Mouse (Mus musculus) A20 (cell line): ENCODE data around the gene Crhr2.
A peak's percentile ranks its signal among the peaks of the same experiment; 100 is the strongest.

ENCODE experiments used
- DNase-seq: peaks from one replicate; pipeline ENCODE4 v3.0.0-alpha.2; 2011; ENCODE audit warnings: low read depth, low spot score

Crhr2 gene

GRCm38 (mm10) chr6:55132794-55133193 lies at the start of gene Crhr2:
TSS of gene Crhr2 (minus strand) at chr6:55133016.
- no peak for DNase-seq

- no peak for DNase-seq
Observed at GRCm38 (mm10) chr6:55179560-55179959, 46.7 kb upstream of the Crhr2 start.

GRCm38 (mm10) chr6:55177060-55177732 lies 44.4 kb upstream of the Crhr2 start:
- peak; percentile 41 for DNase-seq

DNA sequence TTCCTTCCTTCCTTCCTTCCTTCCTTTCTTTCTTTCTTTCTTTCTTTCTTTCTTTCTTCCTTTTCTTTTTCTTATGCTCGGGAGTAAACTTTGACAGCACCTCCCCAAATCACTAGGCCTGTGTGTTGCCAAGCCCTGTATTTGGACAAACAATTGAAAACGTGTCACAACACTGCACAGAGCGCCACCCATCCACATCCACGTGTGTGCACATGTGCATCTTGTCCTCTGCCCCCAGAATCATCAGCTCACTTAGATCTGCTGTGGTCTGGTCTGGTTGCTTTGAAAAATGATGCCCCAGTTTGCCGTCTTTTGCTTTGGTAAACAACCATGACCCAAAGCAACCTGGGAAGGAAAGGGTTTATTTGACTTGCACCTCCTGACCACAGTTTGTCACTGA lies 43.1 kb upstream of the Crhr2 start:
- no peak for DNase-seq

GRCm38 (mm10) chr6:55175456-55175855 lies 42.6 kb upstream of the Crhr2 start:
- DNase-seq, result no peak

- DNase-seq, result no peak
Observed at GRCm38 (mm10) chr6:55174741-55175181, 41.9 kb upstream of the Crhr2 start, which contains the start of gene Inmt. TSS of gene Inmt (minus strand) at chr6:55175043.

GRCm38 (mm10) chr6:55173941-55174349 lies 41.1 kb upstream of the Crhr2 start:
- no peak for DNase-seq

- no peak for DNase-seq
Observed at GRCm38 (mm10) chr6:55173171-55173570, 40.4 kb upstream of the Crhr2 start.

DNA sequence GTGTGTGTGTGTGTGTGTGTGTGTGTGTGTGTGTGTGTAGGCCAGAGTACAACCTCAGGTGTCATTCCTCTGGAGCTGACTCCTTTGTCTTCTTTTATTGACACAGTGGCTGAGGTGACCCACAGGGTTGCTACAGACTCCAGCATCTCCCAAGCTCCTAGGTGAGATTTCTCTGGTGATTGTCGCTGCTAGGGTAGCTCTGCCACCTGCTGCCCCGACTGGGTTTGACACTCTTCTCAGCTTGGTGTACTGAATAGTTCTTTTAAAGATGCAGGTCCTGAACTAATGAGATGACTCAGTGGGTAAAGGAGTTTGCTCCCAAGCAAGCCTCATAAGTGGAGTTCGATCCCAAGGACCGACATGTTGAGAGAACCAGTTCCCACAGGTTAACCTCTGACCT lies 38.8 kb upstream of the Crhr2 start:
- DNase-seq, result peak; percentile 12

- DNase-seq, result no peak
Observed at GRCm38 (mm10) chr6:55169818-55170217, 37.0 kb upstream of the Crhr2 start.

DNA sequence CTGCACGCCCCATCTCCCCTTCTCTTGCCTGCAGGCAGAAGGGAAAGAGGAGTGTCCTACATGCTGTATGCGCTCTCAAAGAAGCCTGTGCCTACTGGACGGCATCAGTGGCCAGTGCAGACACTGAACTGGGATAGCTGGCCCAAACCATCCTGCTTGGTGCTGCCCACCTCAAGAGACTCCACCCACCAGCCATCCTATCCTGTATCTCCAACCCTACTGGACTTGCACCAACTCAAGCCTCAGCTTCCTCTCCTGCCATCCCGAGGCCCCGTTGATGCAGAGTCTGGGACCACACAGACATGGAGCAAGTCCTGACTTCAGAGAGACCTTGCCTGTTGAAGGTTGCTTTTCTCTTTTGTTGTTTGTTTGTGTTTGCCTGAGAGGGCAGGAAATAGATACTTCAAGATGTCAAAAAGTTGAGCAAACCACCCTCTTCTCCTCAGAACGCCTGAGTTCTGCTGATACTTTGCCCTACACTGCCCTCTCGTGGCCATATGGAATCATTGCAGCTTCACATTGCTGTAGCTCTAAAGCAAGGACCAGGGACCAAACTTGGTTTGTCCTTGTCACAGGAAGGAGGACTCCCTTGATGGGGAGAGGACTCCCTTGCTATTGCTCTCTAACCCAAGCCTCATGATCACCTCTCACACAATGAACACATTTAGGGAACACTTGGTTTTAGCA lies 34.1 kb upstream of the Crhr2 start:
- DNase-seq, result peak; percentile 75

GRCm38 (mm10) chr6:55163046-55163584 lies 30.3 kb upstream of the Crhr2 start:
- DNase-seq, result no peak

- no peak for DNase-seq
Observed at GRCm38 (mm10) chr6:55161311-55161761, 28.5 kb upstream of the Crhr2 start.

GRCm38 (mm10) chr6:55159256-55159655 lies 26.4 kb upstream of the Crhr2 start:
- DNase-seq, result no peak

GRCm38 (mm10) chr6:55152226-55152625 lies 19.4 kb upstream of the Crhr2 start:
- no peak for DNase-seq

DNA sequence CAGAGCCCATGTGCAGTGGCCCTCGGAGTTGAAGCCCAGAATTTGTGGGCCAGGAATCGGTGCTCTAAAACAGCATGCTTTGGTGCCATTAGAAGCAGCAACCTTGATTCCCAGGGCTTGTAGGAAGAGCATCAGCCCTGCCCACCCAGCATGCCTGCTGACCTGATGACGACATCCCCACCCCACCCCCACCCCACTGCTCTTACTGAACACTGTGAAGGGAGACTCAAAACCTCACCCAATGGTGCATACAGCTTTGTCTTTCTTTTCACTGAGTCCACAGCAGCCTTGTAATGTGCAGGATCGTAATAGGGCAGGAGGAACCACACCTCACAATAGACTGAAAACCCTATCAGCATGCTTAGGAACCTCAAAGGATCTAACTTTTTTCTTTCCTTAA lies 13.3 kb upstream of the Crhr2 start:
- no peak for DNase-seq

- DNase-seq, result peak; percentile 44
Observed at GRCm38 (mm10) chr6:55145285-55145684, 12.5 kb upstream of the Crhr2 start.

GRCm38 (mm10) chr6:55138343-55138742 lies 5.5 kb upstream of the Crhr2 start:
- no peak for DNase-seq

GRCm38 (mm10) chr6:55133425-55133824 lies 609 bp upstream of the Crhr2 start:
- no peak for DNase-seq

GRCm38 (mm10) chr6:55131301-55131700 lies 1.5 kb downstream of the Crhr2 start:
- DNase-seq, result no peak

- DNase-seq, result no peak
Observed at GRCm38 (mm10) chr6:55130631-55131030, 2.2 kb downstream of the Crhr2 start.

- DNase-seq, result no peak
Observed at GRCm38 (mm10) chr6:55128391-55128790, 4.4 kb downstream of the Crhr2 start.

DNA sequence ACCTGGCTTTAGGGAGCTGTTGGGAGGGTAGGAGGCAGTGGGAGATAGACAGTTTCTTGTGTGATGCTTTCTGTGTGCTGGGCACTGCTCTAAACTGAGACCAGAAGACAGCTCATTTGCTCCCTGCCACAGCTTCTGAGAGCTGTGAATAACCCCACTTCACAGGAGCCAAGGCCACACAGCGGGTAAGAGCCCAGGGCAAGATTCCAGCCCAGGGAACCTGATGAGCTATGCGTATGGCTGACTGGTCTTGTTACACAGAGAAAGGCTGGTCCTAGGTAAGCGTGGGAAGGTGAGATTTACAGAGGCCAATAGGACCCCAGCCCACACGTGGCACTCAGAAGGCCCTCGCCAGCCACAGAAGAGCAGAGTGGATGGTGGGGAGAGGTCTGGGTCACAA lies 6.2 kb downstream of the Crhr2 start:
- no peak for DNase-seq
